In the genomic region with DNA sequence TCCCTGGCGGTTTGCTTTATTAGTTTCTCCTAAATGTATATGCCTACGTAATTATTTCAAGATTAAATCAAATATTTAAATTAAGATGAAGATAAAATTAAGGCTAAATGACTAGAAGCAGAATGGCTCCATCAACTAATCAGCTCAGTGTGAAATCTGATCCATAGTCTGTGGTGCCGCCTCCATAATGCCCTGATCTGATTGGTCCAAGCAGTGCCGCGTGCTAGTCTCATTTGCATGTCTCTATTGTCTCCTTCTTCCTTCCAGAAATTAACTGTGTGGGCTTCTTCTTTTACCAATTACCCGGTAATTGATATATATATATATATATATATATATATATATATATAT, we compare ENCODE assay signal across 9 mouse cellular contexts.
DNase-seq lines count a peak whose midpoint lies in the region; ATAC-seq lines count a peak whose summit lies in the region.
"Had no signal": no experiment of that assay in that cellular context is flagged by ENCODE, and none has a peak within 500 bp of the region (broad histone marks: within the 10 kb centered on the region; RNA-seq: fewer than 3 reads in every experiment).

No protein-coding gene starts in this region.

- H3K4me1 ChIP-seq in heart, embryonic 16.5 days (ENCODE audit: control insufficient read depth, insufficient read depth, low read length): 0 out of 2 replicates have a peak, but pooled peaks cover 4% of the 10 kb centered on the region
- H3K4me1 ChIP-seq in forebrain, embryonic 12.5 days: no peaks in the 10 kb centered on the region
- no peaks in the 10 kb centered on the region for H3K4me1 ChIP-seq in midbrain, embryonic 12.5 days
- H3K4me1 ChIP-seq: liver, embryonic 13.5 days had no signal

- H3K4me2 ChIP-seq in heart, embryonic 16.5 days (ENCODE audit: low read depth, low read length): peak overlapping the region; percentile 32; the same call in 1 of the 2 replicates
- H3K4me2 ChIP-seq in forebrain, embryonic 12.5 days: peak overlapping the region; percentile 17; the same call in 1 of the 2 replicates
- no peak overlapping the region for H3K4me2 ChIP-seq in midbrain, embryonic 12.5 days (replicated peaks)
- H3K4me2 ChIP-seq: liver, embryonic 13.5 days had no signal

- no peak overlapping the region for H3K9ac ChIP-seq in heart, embryonic 16.5 days (ENCODE audit: low read length)
- no peak overlapping the region for H3K9ac ChIP-seq in forebrain, embryonic 12.5 days
- no peak overlapping the region for H3K9ac ChIP-seq in midbrain, embryonic 12.5 days (replicated peaks)
- H3K9ac ChIP-seq: liver, embryonic 13.5 days had no signal

- H3K9me3 ChIP-seq in heart, embryonic 16.5 days (replicated peaks; ENCODE audit: control insufficient read depth, low read length): peaks cover 7% of the 10 kb centered on the region; the same call in 1 of the 2 replicates
- no peaks in the 10 kb centered on the region for H3K9me3 ChIP-seq in forebrain, embryonic 12.5 days
- H3K9me3 ChIP-seq in midbrain, embryonic 12.5 days: no peaks in the 10 kb centered on the region
- H3K9me3 ChIP-seq: liver, embryonic 13.5 days had no signal

- ATAC-seq in heart, embryonic 16.5 days (replicated peaks; ENCODE audit: extremely low read depth, insufficient read depth, low FRiP score): no peak
- peak; percentile 81; the same call in 1 of the 2 replicates for ATAC-seq in forebrain, embryonic 12.5 days (ENCODE audit: low FRiP score)
- 0 out of 2 replicates have a peak, but pooled peaks have one; percentile 61 for ATAC-seq in midbrain, embryonic 12.5 days (ENCODE audit: low FRiP score, low read depth)

- DNase-seq in heart, adult 18-20 months: no peak
- peak; percentile 27 for DNase-seq in R1 (ENCODE audit: low read depth, low spot score)
- no peak for DNase-seq in spleen, postnatal 14 days (ENCODE audit: low spot score in 2 of 2)
- no peak for DNase-seq in gastrocnemius, postnatal 36 days
- DNase-seq: cerebellum, adult 8-10 months; liver, embryonic 13.5 days had no signal

- H3K36me3 ChIP-seq in heart, embryonic 16.5 days (ENCODE audit: control insufficient read depth, insufficient read depth): no peaks in the 10 kb centered on the region
- H3K36me3 ChIP-seq in forebrain, embryonic 12.5 days (replicated peaks): no peaks in the 10 kb centered on the region
- no peaks in the 10 kb centered on the region for H3K36me3 ChIP-seq in midbrain, embryonic 12.5 days
- H3K36me3 ChIP-seq: liver, embryonic 13.5 days had no signal

- H3K27ac ChIP-seq in heart, embryonic 16.5 days (ENCODE audit: low read length): no peak overlapping the region
- H3K27ac ChIP-seq in forebrain, embryonic 12.5 days: peak overlapping the region; percentile 74; the same call in 1 of the 2 replicates
- H3K27ac ChIP-seq in midbrain, embryonic 12.5 days (replicated peaks): no peak overlapping the region
- H3K27ac ChIP-seq: liver, embryonic 13.5 days had no signal

- intact Hi-C loops in gastrocnemius, postnatal 36 days (cut with DNase I): no loop called here

- WGBS in heart, embryonic 16.5 days: 37% methylated on average over 6 of the region's 6 CpGs
- 48% methylated on average over 6 of the region's 6 CpGs for WGBS in forebrain, embryonic 12.5 days
- WGBS in midbrain, embryonic 12.5 days: 60% methylated on average over 6 of the region's 6 CpGs

- H3K4me3 ChIP-seq in heart, embryonic 16.5 days (ENCODE audit: low read length): no peak overlapping the region
- H3K4me3 ChIP-seq in forebrain, embryonic 12.5 days (replicated peaks): no peak overlapping the region
- H3K4me3 ChIP-seq in midbrain, embryonic 12.5 days: no peak overlapping the region
- H3K4me3 ChIP-seq: liver, embryonic 13.5 days had no signal

- no peaks in the 10 kb centered on the region for H3K27me3 ChIP-seq in heart, embryonic 16.5 days (ENCODE audit: control insufficient read depth, insufficient read depth, low read length)
- 0 out of 2 replicates have a peak, but pooled peaks cover 3% of the 10 kb centered on the region for H3K27me3 ChIP-seq in forebrain, embryonic 12.5 days
- no peaks in the 10 kb centered on the region for H3K27me3 ChIP-seq in midbrain, embryonic 12.5 days
- H3K27me3 ChIP-seq: liver, embryonic 13.5 days had no signal
